Mouse (Mus musculus): ENCODE results near the gene Sash1. TPM values are rescaled to one million over a fixed set of nuclear protein-coding genes. Genes with fewer than 3 reads are reported as not detected.

Sash1 gene
- total RNA-seq, 2 experiments from 2014 or later: 53.8 to 63.6 TPM

GRCm38 (mm10) chr10:8765922-8766522 lies 119.8 kb downstream of the Sash1 start:
- DNase-seq: peak in 1 of 2 experiments; percentile 62
- intact Hi-C loops (cut with DNase I): no loop called here

GRCm38 (mm10) chr10:8762771-8763170 lies 123.1 kb downstream of the Sash1 start:
- peak; percentile 48 to 50 for DNase-seq
- intact Hi-C loops (cut with DNase I): no loop called here

- intact Hi-C loops (cut with DNase I): no loop called here
- peak; percentile 71 to 77 for DNase-seq
These were observed 123.6 kb downstream of the Sash1 start for GRCm38 (mm10) chr10:8762209-8762701.

- intact Hi-C loops (cut with DNase I): no loop called here
These were observed 124.2 kb downstream of the Sash1 start for GRCm38 (mm10) chr10:8761656-8762055.

GRCm38 (mm10) chr10:8760598-8760997 lies 125.3 kb downstream of the Sash1 start:
- intact Hi-C loops (cut with DNase I): no loop called here
- DNase-seq: peak; percentile 72 to 74

More at GRCm38 (mm10) chr10:8761656-8762055, 124.2 kb downstream of the Sash1 start:
- no peak for DNase-seq

GRCm38 (mm10) chr10:8759228-8759627 lies 126.6 kb downstream of the Sash1 start:
- peak; percentile 46 to 47 for DNase-seq
- intact Hi-C loops (cut with DNase I): no loop called here

- intact Hi-C loops (cut with DNase I): no loop called here
- DNase-seq: peak; percentile 52 to 54
These were observed 128.4 kb downstream of the Sash1 start for GRCm38 (mm10) chr10:8757429-8757931.

- intact Hi-C loops (cut with DNase I): no loop called here
- DNase-seq: peak; percentile 57 to 62
These were observed 129.1 kb downstream of the Sash1 start for GRCm38 (mm10) chr10:8756604-8757354.

GRCm38 (mm10) chr10:8753377-8753776 lies 132.5 kb downstream of the Sash1 start:
- DNase-seq: no peak
- intact Hi-C loops (cut with DNase I): no loop called here

GRCm38 (mm10) chr10:8752436-8752835 lies 133.4 kb downstream of the Sash1 start:
- DNase-seq: peak; percentile 78 to 82

GRCm38 (mm10) chr10:8749537-8749936 lies 136.3 kb downstream of the Sash1 start:
- intact Hi-C loops (cut with DNase I): no loop called here
- DNase-seq: no peak

More at GRCm38 (mm10) chr10:8752436-8752835, 133.4 kb downstream of the Sash1 start:
- intact Hi-C loops (cut with DNase I): no loop called here

- intact Hi-C loops (cut with DNase I): no loop called here
- DNase-seq: no peak
These were observed 138.2 kb downstream of the Sash1 start for GRCm38 (mm10) chr10:8747450-8748212.

GRCm38 (mm10) chr10:8746082-8746696 lies 139.7 kb downstream of the Sash1 start:
- no peak for DNase-seq
- intact Hi-C loops (cut with DNase I): no loop called here

GRCm38 (mm10) chr10:8742872-8743271 lies 143.0 kb downstream of the Sash1 start:
- DNase-seq: peak; percentile 82 to 91
- intact Hi-C loops (cut with DNase I): loop anchor here (2.0 to 5.0 kb wide), 4 partner anchors 50 to 1009 kb away; no protein-coding TSS in a partner anchor

GRCm38 (mm10) chr10:8741505-8741904 lies 144.4 kb downstream of the Sash1 start:
- no peak for DNase-seq
- intact Hi-C loops (cut with DNase I): loop anchor here (5.0 kb wide), 3 partner anchors 231 to 1011 kb away; no protein-coding TSS in a partner anchor

- intact Hi-C loops (cut with DNase I): loop anchor here (5.0 kb wide), 3 partner anchors 232 to 1012 kb away; no protein-coding TSS in a partner anchor
- DNase-seq: no peak
These were observed 145.1 kb downstream of the Sash1 start for GRCm38 (mm10) chr10:8740797-8741196.

GRCm38 (mm10) chr10:8729387-8730337 lies 156.2 kb downstream of the Sash1 start:
- DNase-seq: peak in 1 of 2 experiments; percentile 39
- intact Hi-C loops (cut with DNase I): no loop called here

- intact Hi-C loops (cut with DNase I): loop anchor here (5.0 kb wide), 1 partner anchor 477 kb away; no protein-coding TSS in a partner anchor
- DNase-seq: no peak
These were observed 166.5 kb downstream of the Sash1 start for GRCm38 (mm10) chr10:8719345-8719744.

- DNase-seq: no peak
- intact Hi-C loops (cut with DNase I): loop anchor here (5.0 kb wide), 1 partner anchor 477 kb away; no protein-coding TSS in a partner anchor
These were observed 167.0 kb downstream of the Sash1 start for GRCm38 (mm10) chr10:8718831-8719230.

All from heart, postnatal 10 days (tissue).